Mouse (Mus musculus): ENCODE results near the gene Cuedc1.

Gene Cuedc1

DNA sequence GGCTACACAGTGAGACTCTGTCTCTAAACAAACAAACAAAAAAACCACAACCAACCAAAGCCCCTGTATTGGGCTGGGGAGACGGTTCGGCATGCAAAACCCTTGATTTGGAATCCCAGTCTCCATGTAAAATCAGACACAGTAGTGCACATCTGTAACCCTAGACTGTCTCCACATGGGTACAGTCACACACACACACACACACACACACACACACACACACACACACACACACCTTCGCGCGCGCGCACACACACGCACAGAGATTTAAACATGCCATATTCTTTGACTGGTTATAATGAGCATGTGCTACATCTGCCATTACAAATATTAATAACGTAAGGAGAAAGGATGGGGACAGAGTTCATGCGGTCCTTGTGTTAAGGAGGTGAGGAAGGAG is 142.4 kb downstream of the Cuedc1 start:
- ChIA-PET POLR2A (interaction anchor here in 1 of 4 experiments (0.5 to 2.3 kb wide), 4 partner anchors 12 to 438 kb away, joined by 3 to 8 read pairs (median 4); partner anchors contain the start of gene Dynll2), CTCF (interaction anchor here in 3 of 4 experiments (0.7 to 1.9 kb wide), 4 partner anchors 12 to 591 kb away, joined by 3 to 12 read pairs (median 4); no protein-coding TSS in a partner anchor)

DNA sequence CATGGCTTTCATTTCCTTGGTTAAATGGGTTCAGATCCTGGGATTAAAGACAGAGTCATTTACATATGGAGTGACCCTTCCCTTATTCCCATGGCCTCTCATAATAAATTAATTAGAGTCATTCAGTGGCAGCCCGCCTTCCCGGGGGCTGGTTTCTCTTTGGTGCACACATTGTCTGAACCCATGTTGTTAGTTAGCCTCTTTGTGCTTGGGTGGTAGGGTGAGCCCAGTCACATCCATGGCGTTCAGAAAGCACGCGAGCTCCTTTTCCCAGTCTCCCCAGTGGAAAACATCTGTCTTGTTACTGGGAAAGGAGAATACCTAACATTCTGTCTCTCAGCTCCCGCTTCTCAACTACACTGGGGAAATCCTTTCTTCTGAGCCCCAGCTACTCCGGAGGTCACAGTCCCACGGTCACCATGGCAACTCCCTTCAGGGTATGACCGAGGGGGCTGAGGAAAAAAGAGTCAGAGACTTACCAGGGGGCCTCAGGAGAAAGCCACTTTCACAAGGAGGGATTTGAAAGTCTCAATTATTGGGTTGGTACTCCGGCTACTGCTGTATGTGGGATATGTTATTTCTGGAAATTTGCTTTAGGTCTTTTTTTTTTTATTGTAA is 143.0 kb downstream of the Cuedc1 start:
- ChIA-PET POLR2A (interaction anchor here (0.5 to 2.3 kb wide), 10 partner anchors 9 to 1696 kb away, joined by 3 to 8 read pairs (median 3); partner anchors contain the start of genes Dynll2 (in 1 of the 4), Rps6kb1 (in 1 of the 4) and Tubd1 (in 1 of the 4)), CTCF (interaction anchor here (0.6 to 1.9 kb wide), 7 partner anchors 11 to 590 kb away, joined by 3 to 12 read pairs (median 3); no protein-coding TSS in a partner anchor)

DNA sequence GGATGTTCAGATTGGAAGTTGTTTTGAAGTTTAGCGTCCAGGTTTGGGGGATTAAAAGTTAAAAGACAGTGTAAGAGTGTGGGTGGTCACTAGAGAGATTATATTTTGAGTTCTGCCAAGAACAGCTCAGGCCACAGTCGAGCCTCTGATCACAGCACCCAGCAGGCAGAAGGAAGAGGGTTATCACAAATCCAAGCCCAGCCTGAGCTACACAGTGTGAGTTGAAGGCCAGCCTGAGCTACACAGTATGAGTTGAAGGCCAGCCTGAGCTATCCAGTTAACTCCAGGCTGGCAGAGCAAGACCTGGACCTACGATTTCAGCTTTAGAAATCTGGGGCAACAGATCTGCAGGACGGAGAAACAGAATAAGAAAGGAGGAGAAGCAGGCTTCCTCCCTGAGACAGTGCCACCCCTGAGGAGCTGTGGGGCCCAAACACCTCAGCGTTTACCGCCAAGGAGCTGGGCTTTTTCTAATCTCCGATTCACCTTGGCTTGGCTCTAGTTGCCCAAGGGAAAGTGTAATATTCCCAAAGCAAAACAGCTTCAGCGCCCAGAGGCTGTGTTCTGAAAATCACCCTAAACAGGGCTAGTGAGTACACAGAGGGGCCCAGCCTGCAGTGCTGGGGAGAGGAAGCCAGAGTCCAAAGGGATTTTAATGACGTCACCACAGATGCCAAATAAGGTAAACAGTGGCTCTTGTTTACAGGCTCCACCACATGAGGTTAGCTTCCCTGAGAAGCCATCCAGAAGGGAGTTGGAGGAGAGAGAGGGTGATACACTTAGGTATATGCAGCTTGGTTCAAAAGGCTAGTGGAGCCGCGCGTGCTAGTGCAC is 143.8 kb downstream of the Cuedc1 start:
- CTCF ChIA-PET, result interaction anchor here (0.6 to 1.9 kb wide), 8 partner anchors 10 to 183 kb away, joined by 3 to 12 read pairs (median 3); no protein-coding TSS in a partner anchor
- POLR2A ChIA-PET, result interaction anchor here (0.5 to 2.3 kb wide), 12 partner anchors 10 to 1697 kb away, joined by 3 to 13 read pairs (median 4); partner anchors contain the start of genes Rps6kb1 (in 1 of the 4) and Tubd1 (in 1 of the 4)

Data from embryonic stem cell, embryonic (primary cell).